Mouse (Mus musculus) left cerebral cortex, postnatal 10 days (tissue): ENCODE measurements around the gene Commd4. TPM values are rescaled to one million over a fixed set of nuclear protein-coding genes. Genes with fewer than 3 reads are reported as not detected.
"Not testable (repeated sequence)": the region's sequence is repeated elsewhere in the genome, so short reads cannot be mapped to it uniquely, and the experiment has no call there.

Experiments
- DNase-seq, 2 experiments: peaks; one replicate each; pipeline ENCODE4 v3.0.0; 2021 to 2022; ENCODE audit warnings: low spot score in 2 of 2, mixed read lengths in 1 of 2; ENCODE audit errors: extremely low spot score in 1 of 2
- intact Hi-C: fragments of 180-260 bp; cut with DNase I; formaldehyde crosslinking; loops from one replicate; pipeline ENCODE4 v1.15.1; 2025
- total RNA-seq, 2 experiments: library from RNA; stranded (reverse); gene quantifications; 2 replicates each; pipeline ENCODE4 v1.2.3; 2021

Commd4 gene
- 10 to 100 TPM; 81.8 to 90.4 TPM for total RNA-seq

- intact Hi-C loops: no loop called here
Observed at GRCm38 (mm10) chr9:57158013-57158470, at the start of gene Commd4. Commd4 (minus strand) TSS chr9:57158331.

GRCm38 (mm10) chr9:57206896-57207295, 48.8 kb upstream of the Commd4 start:
- DNase-seq: no peak
- intact Hi-C loops: no loop called here

More at GRCm38 (mm10) chr9:57158013-57158470, at the start of gene Commd4:
- DNase-seq: peak; percentile 94 to 95

- intact Hi-C loops: loop anchor here (5.0 kb wide), 1 partner anchor 36 kb away; no protein-coding TSS in a partner anchor
- not testable (repeated sequence) for DNase-seq
Observed at GRCm38 (mm10) chr9:57203571-57203970, 45.4 kb upstream of the Commd4 start.

GRCm38 (mm10) chr9:57202981-57203380, 44.9 kb upstream of the Commd4 start:
- DNase-seq: no peak
- intact Hi-C loops: loop anchor here (5.0 kb wide), 1 partner anchor 36 kb away; no protein-coding TSS in a partner anchor

GRCm38 (mm10) chr9:57197414-57197813, 39.3 kb upstream of the Commd4 start:
- no peak for DNase-seq
- intact Hi-C loops: no loop called here

GRCm38 (mm10) chr9:57196708-57197107, 38.6 kb upstream of the Commd4 start:
- no peak for DNase-seq
- intact Hi-C loops: no loop called here

- DNase-seq: no peak
- intact Hi-C loops: loop anchor here (5.0 kb wide), 1 partner anchor 34 kb away; no protein-coding TSS in a partner anchor
Observed at GRCm38 (mm10) chr9:57168411-57168810, 10.3 kb upstream of the Commd4 start.

GRCm38 (mm10) chr9:57166173-57166572, 8.0 kb upstream of the Commd4 start:
- intact Hi-C loops: loop anchor here (5.0 kb wide), 1 partner anchor 36 kb away; no protein-coding TSS in a partner anchor
- no peak for DNase-seq

- DNase-seq: no peak
- intact Hi-C loops: loop anchor here (5.0 kb wide), 2 partner anchors 59 to 269 kb away; no protein-coding TSS in a partner anchor
Observed at GRCm38 (mm10) chr9:57163137-57163536, 5.0 kb upstream of the Commd4 start.

GRCm38 (mm10) chr9:57162496-57162895, 4.4 kb upstream of the Commd4 start:
- intact Hi-C loops: loop anchor here (5.0 kb wide), 2 partner anchors 60 to 270 kb away; no protein-coding TSS in a partner anchor
- peak in 1 of 2 experiments; percentile 31 for DNase-seq

- DNase-seq: no peak
- intact Hi-C loops: no loop called here
Observed at GRCm38 (mm10) chr9:57158506-57158905, 375 bp upstream of the Commd4 start.

GRCm38 (mm10) chr9:57157499-57157898, 632 bp downstream of the Commd4 start:
- intact Hi-C loops: no loop called here
- DNase-seq: no peak

GRCm38 (mm10) chr9:57156823-57157222, 1.3 kb downstream of the Commd4 start:
- intact Hi-C loops: no loop called here
- no peak for DNase-seq

- intact Hi-C loops: no loop called here
- no peak for DNase-seq
Observed at GRCm38 (mm10) chr9:57156383-57156782, 1.7 kb downstream of the Commd4 start.

- intact Hi-C loops: no loop called here
- DNase-seq: no peak
Observed at GRCm38 (mm10) chr9:57152331-57152730, 5.8 kb downstream of the Commd4 start.

- no peak for DNase-seq
- intact Hi-C loops: no loop called here
Observed at GRCm38 (mm10) chr9:57150192-57150591, 7.9 kb downstream of the Commd4 start.

- intact Hi-C loops: no loop called here
Observed at GRCm38 (mm10) chr9:57149021-57149420, 9.1 kb downstream of the Commd4 start.

GRCm38 (mm10) chr9:57148144-57148878, 9.8 kb downstream of the Commd4 start, which contains the start of gene Neil1:
Neil1 (minus strand) TSS chr9:57148305.
- DNase-seq: peak; percentile 88 to 93
- intact Hi-C loops: no loop called here

More at GRCm38 (mm10) chr9:57149021-57149420, 9.1 kb downstream of the Commd4 start:
- no peak for DNase-seq

GRCm38 (mm10) chr9:57147205-57148143, 10.7 kb downstream of the Commd4 start:
- intact Hi-C loops: no loop called here
- peak in 1 of 2 experiments; percentile 28 for DNase-seq
